Mouse (Mus musculus) forebrain, embryonic 14.5 days (tissue): ENCODE results near the gene Usp6nl. TPM values are rescaled to one million over a fixed set of nuclear protein-coding genes. Genes with fewer than 3 reads are reported as not detected.

Experiments
- ATAC-seq: fragments of 200-750 bp; cut with Nextera tagmentation; 2 replicates; pipeline ENCODE4 v1.8.0; 2017; ENCODE audit warnings: mild to moderate bottlenecking, moderate library complexity
- DNase-seq: peaks from one replicate; pipeline ENCODE4 v3.0.0-alpha.2; 2015; ENCODE audit warnings: low spot score
- H3K27ac ChIP-seq: fragments of 300-500 bp; sonication (generic); 2 replicates; pipeline ENCODE4 v1.5.1; 2014; ENCODE audit warnings: low read depth, mild to moderate bottlenecking, control low read depth, low read length, moderate library complexity
- H3K27me3 ChIP-seq: fragments of 300-500 bp; sonication (generic); replicated peaks from 2 replicates; pipeline ENCODE4 v1.6.1; 2014; ENCODE audit warnings: low read length, control low read depth, mixed read lengths; ENCODE audit not compliant: control insufficient read depth, insufficient read depth
- H3K36me3 ChIP-seq: fragments of 300-500 bp; sonication (generic); 2 replicates; pipeline ENCODE4 v1.6.1; 2014; ENCODE audit warnings: low read length, control low read depth; ENCODE audit not compliant: control insufficient read depth, insufficient read depth
- H3K4me1 ChIP-seq: fragments of 300-500 bp; sonication (generic); 2 replicates; pipeline ENCODE4 v1.6.1; 2014; ENCODE audit warnings: antibody characterized with exemption, low read length, control low read depth; ENCODE audit not compliant: control insufficient read depth, insufficient read depth
- H3K4me2 ChIP-seq: fragments of 300-500 bp; sonication (generic); 2 replicates; pipeline ENCODE4 v1.6.1; 2014; ENCODE audit warnings: mild to moderate bottlenecking, control low read depth, low read length
- H3K4me3 ChIP-seq: fragments of 300-500 bp; sonication (generic); 2 replicates; pipeline ENCODE4 v1.5.1; 2014; ENCODE audit warnings: low read depth, low read length, control low read depth
- H3K9ac ChIP-seq: fragments of 300-500 bp; sonication (generic); 2 replicates; pipeline ENCODE4 v1.6.1; 2014; ENCODE audit warnings: mild to moderate bottlenecking, low read length, control low read depth, moderate library complexity
- H3K9me3 ChIP-seq: fragments of 300-500 bp; sonication (generic); replicated peaks from 2 replicates; pipeline ENCODE4 v1.6.1; 2016; ENCODE audit warnings: low read length, control low read depth, mixed read lengths; ENCODE audit not compliant: control insufficient read depth
- WGBS: fragments of 180-500 bp; shearing (Covaris S2); extraction: QIAGEN DNeasy Blood & Tissue Kit; methylation state at CpG from one replicate; pipeline ENCODE4 v1.1.7; 2014; 5-methylcytosine and 5-hydroxymethylcytosine counted together
- polyA plus RNA-seq: library from polyadenylated mRNA; unstranded; fragments of >200 nt; fragmentation: Nextera tagmentation; extraction: Ambion mirVana; gene quantifications from 2 replicates; pipeline ENCODE4 v1.2.1, GENCODE M21; 2014

The Usp6nl gene
- polyA plus RNA-seq = 6.6 and 9.8 TPM in 2 replicates

GRCm38 (mm10) chr2:6322376-6322901 is at the start of gene Usp6nl:
TSS of gene Usp6nl (plus strand) at chr2:6322667.
- DNase-seq = peak; percentile 83
- WGBS = under 1% methylated on average over 65 of the region's 75 CpGs

DNA sequence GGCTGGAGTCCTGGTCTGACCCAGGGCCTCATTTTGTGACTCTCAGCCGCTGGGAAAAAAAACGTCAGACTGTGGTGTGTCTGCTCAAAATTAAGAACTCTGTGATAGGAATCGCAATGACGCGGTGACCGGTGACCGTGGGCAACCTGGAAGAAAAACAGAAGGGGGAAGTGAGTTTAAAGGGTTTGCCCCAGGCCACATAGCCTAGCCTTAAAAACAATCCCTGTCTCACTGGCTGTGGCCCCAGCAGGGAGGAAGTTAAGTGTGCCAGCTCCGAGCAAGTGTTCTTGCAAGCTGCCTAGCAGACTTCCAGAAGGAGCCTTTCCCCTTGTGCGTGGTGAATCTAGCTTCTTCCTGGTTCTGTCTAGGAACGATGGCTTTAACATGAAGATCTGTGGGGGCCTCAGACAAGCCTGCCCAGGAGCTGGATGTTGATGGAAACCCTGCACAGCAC is 49.0 kb upstream of the Usp6nl start:
- peak; percentile 39 for DNase-seq
- WGBS = 47% methylated on average over 10 of the region's 10 CpGs

More at GRCm38 (mm10) chr2:6322376-6322901, at the start of gene Usp6nl:
- peak; percentile 92 for ATAC-seq
- Histone ChIP-seq H3K4me1 (peaks cover 16% of the 10 kb centered on the region), H3K9ac (peak within 1 kb of the TSS; percentile 95), H3K4me3 (peak within 1 kb of the TSS; percentile 95), H3K36me3 (no peaks in the 10 kb centered on the region), H3K27ac (peak within 1 kb of the TSS; percentile 94), H3K9me3 (no peaks in the 10 kb centered on the region), H3K4me2 (peak within 1 kb of the TSS; percentile 64), H3K27me3 (no peaks in the 10 kb centered on the region)

GRCm38 (mm10) chr2:6278813-6279530 is 43.5 kb upstream of the Usp6nl start:
- Histone ChIP-seq H3K4me2 (no peak overlapping the region), H3K9ac (no peak overlapping the region), H3K4me3 (no peak overlapping the region), H3K27ac (no peak overlapping the region), H3K9me3 (no peaks in the 10 kb centered on the region), H3K36me3 (no peaks in the 10 kb centered on the region), H3K27me3 (no peaks in the 10 kb centered on the region), H3K4me1 (no peaks in the 10 kb centered on the region)
- ATAC-seq = no peak
- WGBS = 88% methylated on average over 10 of the region's 10 CpGs
- DNase-seq = no peak

More for the DNA sequence above, 49.0 kb upstream of the Usp6nl start:
- H3K36me3 ChIP-seq = no peaks in the 10 kb centered on the region
- no peaks in the 10 kb centered on the region for H3K27me3 ChIP-seq
- H3K4me1 ChIP-seq = no peaks in the 10 kb centered on the region
- H3K4me2 ChIP-seq = no peak overlapping the region
- H3K9me3 ChIP-seq = no peaks in the 10 kb centered on the region
- no peak for ATAC-seq
- no peak overlapping the region for H3K27ac ChIP-seq
- no peak overlapping the region for H3K4me3 ChIP-seq
- H3K9ac ChIP-seq = no peak overlapping the region

- no peak overlapping the region for H3K4me3 ChIP-seq
- H3K9me3 ChIP-seq = no peaks in the 10 kb centered on the region
- DNase-seq = no peak
- no peaks in the 10 kb centered on the region for H3K36me3 ChIP-seq
- H3K9ac ChIP-seq = no peak overlapping the region
- no peak for ATAC-seq
- WGBS = 87% methylated on average over 10 of the region's 10 CpGs
- no peaks in the 10 kb centered on the region for H3K4me1 ChIP-seq
- H3K27ac ChIP-seq = no peak overlapping the region
- no peaks in the 10 kb centered on the region for H3K27me3 ChIP-seq
- no peak overlapping the region for H3K4me2 ChIP-seq
Measured at GRCm38 (mm10) chr2:6279614-6280301, 42.7 kb upstream of the Usp6nl start.

DNA sequence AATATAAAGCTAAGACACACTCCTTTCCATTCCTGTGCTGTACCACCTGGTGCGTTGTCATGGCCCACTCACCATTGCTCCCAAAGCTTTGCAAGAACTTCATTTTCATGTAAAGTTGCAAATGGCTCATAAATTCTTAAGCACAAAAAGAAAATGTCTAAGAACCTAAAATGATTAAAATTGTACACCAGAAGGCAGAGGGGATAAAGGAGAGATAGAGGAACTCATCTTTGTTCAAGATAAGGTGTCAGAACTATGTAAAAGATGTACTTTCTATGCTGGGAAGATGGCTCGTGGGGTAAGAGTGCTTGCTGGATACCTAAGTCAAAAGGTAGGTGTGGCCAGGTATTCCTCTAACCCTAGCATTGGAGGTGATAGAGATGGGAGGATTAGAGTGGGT is 38.9 kb upstream of the Usp6nl start:
- no peaks in the 10 kb centered on the region for H3K36me3 ChIP-seq
- no peak for DNase-seq
- no peak overlapping the region for H3K9ac ChIP-seq
- no peak for ATAC-seq
- H3K27ac ChIP-seq = no peak overlapping the region
- 88% methylated on average over 2 of the region's 2 CpGs for WGBS
- H3K27me3 ChIP-seq = no peaks in the 10 kb centered on the region
- H3K4me2 ChIP-seq = no peak overlapping the region
- H3K4me3 ChIP-seq = no peak overlapping the region
- H3K9me3 ChIP-seq = no peaks in the 10 kb centered on the region
- no peaks in the 10 kb centered on the region for H3K4me1 ChIP-seq

- WGBS = 86% methylated on average over 3 of the region's 3 CpGs
- DNase-seq (no peak), ATAC-seq (no peak)
- H3K4me1 ChIP-seq = no peaks in the 10 kb centered on the region
- no peaks in the 10 kb centered on the region for H3K27me3 ChIP-seq
- H3K9ac ChIP-seq = no peak overlapping the region
- H3K27ac ChIP-seq = no peak overlapping the region
- no peaks in the 10 kb centered on the region for H3K36me3 ChIP-seq
- no peaks in the 10 kb centered on the region for H3K9me3 ChIP-seq
- H3K4me2 ChIP-seq = no peak overlapping the region
- no peak overlapping the region for H3K4me3 ChIP-seq
Measured at GRCm38 (mm10) chr2:6284784-6285183, 37.7 kb upstream of the Usp6nl start.

DNA sequence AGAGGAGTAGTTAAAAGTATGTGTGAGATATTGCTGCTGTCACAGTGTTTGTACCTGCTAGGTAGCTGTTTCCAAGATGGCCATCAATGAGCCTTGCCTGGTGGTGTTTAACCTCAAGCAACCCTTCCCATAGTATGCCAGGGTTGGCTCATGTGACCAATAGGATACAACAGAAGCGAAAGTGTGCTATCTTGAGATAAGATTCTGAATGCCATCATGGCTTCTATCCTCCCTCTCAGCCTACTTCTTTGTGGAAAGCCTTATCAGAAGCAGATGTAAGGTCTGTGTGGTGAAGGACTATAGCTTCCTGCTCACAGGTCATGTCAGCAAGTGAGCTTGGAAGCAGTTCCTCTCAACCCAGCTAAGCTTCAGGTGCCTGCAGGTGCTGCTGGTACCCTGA is 36.7 kb upstream of the Usp6nl start:
- Histone ChIP-seq H3K9me3 (no peaks in the 10 kb centered on the region), H3K27me3 (no peaks in the 10 kb centered on the region), H3K36me3 (no peaks in the 10 kb centered on the region), H3K4me3 (no peak overlapping the region), H3K9ac (no peak overlapping the region), H3K4me1 (no peaks in the 10 kb centered on the region), H3K27ac (no peak overlapping the region), H3K4me2 (no peak overlapping the region)
- DNase-seq (no peak), ATAC-seq (no peak)
- 97% methylated on average over 1 of the region's 1 CpGs for WGBS

- Histone ChIP-seq H3K36me3 (no peaks in the 10 kb centered on the region), H3K9ac (no peak overlapping the region), H3K9me3 (no peaks in the 10 kb centered on the region), H3K27ac (no peak overlapping the region), H3K4me1 (no peaks in the 10 kb centered on the region), H3K4me3 (no peak overlapping the region), H3K4me2 (no peak overlapping the region), H3K27me3 (no peaks in the 10 kb centered on the region)
- no peak for DNase-seq
- no peak for ATAC-seq
- 87% methylated on average over 11 of the region's 11 CpGs for WGBS
Measured at GRCm38 (mm10) chr2:6293825-6294444, 28.5 kb upstream of the Usp6nl start.
